Mouse (Mus musculus) liver, embryonic 15.5 days (tissue): ENCODE results near the gene Ubxn10. TPM values are rescaled to one million over a fixed set of nuclear protein-coding genes. Genes with fewer than 3 reads are reported as not detected.

Experiments
- ATAC-seq: fragments of 200-750 bp; cut with Nextera tagmentation; 2 replicates; pipeline ENCODE4 v1.8.0; 2017; ENCODE audit warnings: moderate number of reproducible peaks, mild to moderate bottlenecking, moderate library complexity; ENCODE audit not compliant: insufficient read depth
- H3K27ac ChIP-seq: fragments of 300-500 bp; sonication (generic); replicated peaks from 2 replicates; pipeline ENCODE4 v1.5.1; 2015; ENCODE audit warnings: mild to moderate bottlenecking, inconsistent platforms
- H3K27me3 ChIP-seq: fragments of 300-500 bp; sonication (generic); 2 replicates; pipeline ENCODE4 v1.6.1; 2015; ENCODE audit warnings: mild to moderate bottlenecking, inconsistent platforms
- H3K36me3 ChIP-seq: fragments of 300-500 bp; sonication (generic); replicated peaks from 2 replicates; pipeline ENCODE4 v1.6.1; 2015; ENCODE audit warnings: moderate library complexity, mild to moderate bottlenecking, inconsistent platforms
- H3K4me1 ChIP-seq: fragments of 300-500 bp; sonication (generic); replicated peaks from 2 replicates; pipeline ENCODE4 v1.6.1; 2015; ENCODE audit warnings: inconsistent platforms
- H3K4me2 ChIP-seq: fragments of 300-500 bp; sonication (generic); 2 replicates; pipeline ENCODE4 v1.6.1; 2015; ENCODE audit warnings: moderate library complexity, mild to moderate bottlenecking, inconsistent platforms
- H3K4me3 ChIP-seq: fragments of 300-500 bp; sonication (generic); replicated peaks from 2 replicates; pipeline ENCODE4 v1.5.1; 2015; ENCODE audit warnings: mild to moderate bottlenecking, inconsistent platforms
- H3K9ac ChIP-seq: fragments of 300-500 bp; sonication (generic); 2 replicates; pipeline ENCODE4 v1.6.1; 2015; ENCODE audit warnings: moderate library complexity, mild to moderate bottlenecking, inconsistent platforms
- H3K9me3 ChIP-seq: fragments of 300-500 bp; sonication (generic); replicated peaks from 2 replicates; pipeline ENCODE4 v1.6.1; 2016; ENCODE audit warnings: inconsistent platforms
- WGBS: fragments of 180-500 bp; shearing (Covaris S2); methylation state at CpG from one replicate; pipeline ENCODE4 v1.1.7; 2015; ENCODE audit warnings: mixed read lengths; ENCODE audit not compliant: insufficient replicate concordance; 5-methylcytosine and 5-hydroxymethylcytosine counted together
- polyA plus RNA-seq: library from polyadenylated mRNA; unstranded; fragments of >200 nt; fragmentation: Nextera tagmentation; extraction: Ambion mirVana; gene quantifications from 2 replicates; pipeline ENCODE4 v1.2.1, GENCODE M21; 2015

The Ubxn10 gene
- polyA plus RNA-seq, 1 experiment from 2014 or later, result 0.08 TPM

GRCm38 (mm10) chr4:138677579-138677978 lies 59.4 kb downstream of the Ubxn10 start:
- H3K36me3 ChIP-seq, result no peaks in the 10 kb centered on the region
- 20% methylated on average over 16 of the region's 16 CpGs for WGBS
- H3K9ac ChIP-seq, result no peak overlapping the region
- H3K9me3 ChIP-seq, result no peaks in the 10 kb centered on the region
- H3K4me2 ChIP-seq, result no peak overlapping the region
- H3K27me3 ChIP-seq, result 0 out of 2 replicates have a peak, but pooled peaks cover 6% of the 10 kb centered on the region
- no peaks in the 10 kb centered on the region for H3K4me1 ChIP-seq
- no peak for ATAC-seq
- no peak overlapping the region for H3K4me3 ChIP-seq
- H3K27ac ChIP-seq, result no peak overlapping the region

- no peak for ATAC-seq
- H3K27me3 ChIP-seq, result 0 out of 2 replicates have a peak, but pooled peaks cover 6% of the 10 kb centered on the region
- whole genome bisulfite sequencing, result 12% methylated on average over 16 of the region's 16 CpGs
- no peak overlapping the region for H3K27ac ChIP-seq
- H3K4me1 ChIP-seq, result no peaks in the 10 kb centered on the region
- no peak overlapping the region for H3K9ac ChIP-seq
- no peaks in the 10 kb centered on the region for H3K9me3 ChIP-seq
- H3K4me3 ChIP-seq, result no peak overlapping the region
- no peaks in the 10 kb centered on the region for H3K36me3 ChIP-seq
- no peak overlapping the region for H3K4me2 ChIP-seq
Measured at GRCm38 (mm10) chr4:138676480-138676879, 60.5 kb downstream of the Ubxn10 start.

- H3K4me1 ChIP-seq, result no peaks in the 10 kb centered on the region
- H3K4me2 ChIP-seq, result no peak overlapping the region
- H3K27ac ChIP-seq, result no peak overlapping the region
- H3K9ac ChIP-seq, result no peak overlapping the region
- H3K27me3 ChIP-seq, result no peaks in the 10 kb centered on the region
- H3K9me3 ChIP-seq, result no peaks in the 10 kb centered on the region
- H3K4me3 ChIP-seq, result no peak overlapping the region
- no peak for ATAC-seq
- WGBS, result 49% methylated on average over 4 of the region's 4 CpGs
- no peaks in the 10 kb centered on the region for H3K36me3 ChIP-seq
Measured at GRCm38 (mm10) chr4:138672160-138672559, 64.8 kb downstream of the Ubxn10 start.

GRCm38 (mm10) chr4:138670093-138670889 lies 66.7 kb downstream of the Ubxn10 start:
- 53% methylated on average over 11 of the region's 11 CpGs for WGBS
- no peaks in the 10 kb centered on the region for H3K9me3 ChIP-seq
- H3K27me3 ChIP-seq, result no peaks in the 10 kb centered on the region
- no peak overlapping the region for H3K27ac ChIP-seq
- no peak overlapping the region for H3K4me3 ChIP-seq
- no peaks in the 10 kb centered on the region for H3K4me1 ChIP-seq
- no peak for ATAC-seq
- no peak overlapping the region for H3K4me2 ChIP-seq
- H3K9ac ChIP-seq, result no peak overlapping the region
- no peaks in the 10 kb centered on the region for H3K36me3 ChIP-seq

- ATAC-seq, result no peak
- 48% methylated on average over 10 of the region's 10 CpGs for WGBS
- Histone ChIP-seq H3K27ac (no peak overlapping the region), H3K36me3 (no peaks in the 10 kb centered on the region), H3K9me3 (no peaks in the 10 kb centered on the region), H3K4me3 (no peak overlapping the region), H3K4me1 (no peaks in the 10 kb centered on the region), H3K9ac (no peak overlapping the region), H3K27me3 (no peaks in the 10 kb centered on the region), H3K4me2 (no peak overlapping the region)
Measured at GRCm38 (mm10) chr4:138666521-138666920, 70.4 kb downstream of the Ubxn10 start.

GRCm38 (mm10) chr4:138659936-138660602 lies 76.9 kb downstream of the Ubxn10 start:
- Histone ChIP-seq H3K9ac (no peak overlapping the region), H3K4me1 (no peaks in the 10 kb centered on the region), H3K27ac (no peak overlapping the region), H3K27me3 (no peaks in the 10 kb centered on the region), H3K4me3 (no peak overlapping the region), H3K4me2 (no peak overlapping the region), H3K36me3 (no peaks in the 10 kb centered on the region), H3K9me3 (no peaks in the 10 kb centered on the region)
- 66% methylated on average over 11 of the region's 11 CpGs for WGBS
- ATAC-seq, result no peak

Other genes starting within 250 kb of the Ubxn10 start
- not detected in 2 replicates for gene Vwa5b1, start 101.3 kb downstream of the Ubxn10 start, polyA plus RNA-seq
- not detected in 2 replicates for gene Pla2g2c, start 12.4 kb downstream of the Ubxn10 start, polyA plus RNA-seq
- 0.06 TPM in 1 of 2 replicates, not detected in the other for gene Pla2g2f, start 20.5 kb upstream of the Ubxn10 start, polyA plus RNA-seq
- gene Pla2g2d, start 38.6 kb upstream of the Ubxn10 start, polyA plus RNA-seq, result 0.06 TPM in 1 of 2 replicates, not detected in the other
- gene Pla2g5, start 126.3 kb upstream of the Ubxn10 start, polyA plus RNA-seq, result 0.18 TPM in 1 of 2 replicates, not detected in the other
- gene Gm13030, start 136.8 kb upstream of the Ubxn10 start, polyA plus RNA-seq, result not detected in 2 replicates
- not detected in 2 replicates for gene Pla2g2e, start 140.8 kb upstream of the Ubxn10 start, polyA plus RNA-seq
- 1.4 and 1.6 TPM in 2 replicates for gene Otud3, start 176.8 kb upstream of the Ubxn10 start, polyA plus RNA-seq
- 0.33 and 0.82 TPM in 2 replicates for gene Rnf186, start 229.9 kb upstream of the Ubxn10 start, polyA plus RNA-seq
- gene Tmco4, start 235.7 kb upstream of the Ubxn10 start, polyA plus RNA-seq, result 2.9 and 3.8 TPM in 2 replicates